Mouse (Mus musculus) induced T-regulatory cell, adult 2 months (primary cell): Measurements from ENCODE around the gene Neurog1.

Experiments used
- DNase-seq: peaks from one replicate; pipeline ENCODE4 v3.0.0-alpha.2; 2012; ENCODE audit warnings: low read depth

The Neurog1 gene

GRCm38 (mm10) chr13:56258196-56259020 lies 6.4 kb upstream of the Neurog1 start:
- no peak for DNase-seq

DNA sequence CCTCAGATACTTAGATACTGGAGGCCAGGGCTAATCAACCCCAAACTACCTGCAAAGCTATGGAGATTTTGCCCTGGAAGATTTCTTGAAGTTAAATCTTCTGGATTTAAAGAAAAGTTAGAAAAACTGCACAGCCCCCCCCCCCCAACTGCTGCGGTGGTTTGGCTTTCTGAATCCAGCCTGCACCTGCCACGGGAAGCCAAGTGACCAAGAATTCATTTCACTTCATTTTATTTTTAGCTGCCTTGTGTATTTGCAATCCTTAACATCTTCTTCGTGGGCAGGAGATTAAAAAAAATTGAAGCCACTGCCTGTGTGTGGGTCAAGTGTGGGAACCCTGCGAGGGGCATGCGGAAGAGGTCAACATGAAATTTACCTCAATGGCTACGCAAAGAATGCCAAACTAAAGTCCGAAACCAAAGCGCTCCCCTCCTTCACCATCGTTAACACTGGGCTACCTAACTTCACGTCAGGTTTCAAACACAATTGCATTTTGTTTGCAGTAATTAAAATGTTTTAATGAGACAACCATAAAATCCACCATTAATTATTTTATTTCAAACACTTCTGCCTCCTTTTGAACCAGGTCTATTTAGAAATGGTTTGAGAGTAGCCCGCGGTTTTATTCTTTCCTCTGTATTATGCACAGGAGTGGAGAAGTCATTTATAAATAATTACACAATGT lies 5.6 kb upstream of the Neurog1 start:
- DNase-seq: no peak

DNA sequence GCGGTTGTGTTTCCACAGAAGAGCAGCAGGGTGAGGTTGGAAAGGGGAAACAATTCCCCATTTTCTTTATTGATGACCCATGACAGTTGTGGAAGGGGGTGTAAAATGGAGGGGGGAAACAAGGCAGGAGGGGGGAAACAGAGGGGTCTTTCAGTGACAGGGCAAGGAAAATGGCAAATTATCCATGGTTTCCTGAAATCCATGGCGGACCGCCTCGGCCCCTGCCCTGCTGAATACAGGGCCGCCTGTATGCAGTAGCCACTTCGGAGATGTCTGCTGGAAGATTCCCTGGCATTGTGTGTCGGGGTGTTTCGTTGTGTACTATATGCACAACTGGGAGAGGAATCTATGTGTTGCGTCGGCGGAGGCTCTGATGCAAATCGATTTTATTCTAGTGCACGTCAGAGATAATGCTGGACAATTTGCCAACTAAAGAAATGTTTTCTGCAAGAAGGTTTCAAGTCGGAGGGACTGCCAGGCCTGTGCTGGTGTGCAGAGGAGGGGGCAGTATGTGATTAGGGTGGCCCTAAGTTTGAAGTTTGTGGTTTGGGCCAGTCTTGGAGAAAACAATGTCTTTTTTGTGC lies 4.8 kb upstream of the Neurog1 start:
- no peak for DNase-seq

- DNase-seq: no peak
Measured at GRCm38 (mm10) chr13:56253379-56253778, 1.4 kb upstream of the Neurog1 start.

- no peak for DNase-seq
Measured at GRCm38 (mm10) chr13:56252783-56253182, 820 bp upstream of the Neurog1 start.

GRCm38 (mm10) chr13:56251176-56251923 lies 613 bp downstream of the Neurog1 start:
- no peak for DNase-seq

DNA sequence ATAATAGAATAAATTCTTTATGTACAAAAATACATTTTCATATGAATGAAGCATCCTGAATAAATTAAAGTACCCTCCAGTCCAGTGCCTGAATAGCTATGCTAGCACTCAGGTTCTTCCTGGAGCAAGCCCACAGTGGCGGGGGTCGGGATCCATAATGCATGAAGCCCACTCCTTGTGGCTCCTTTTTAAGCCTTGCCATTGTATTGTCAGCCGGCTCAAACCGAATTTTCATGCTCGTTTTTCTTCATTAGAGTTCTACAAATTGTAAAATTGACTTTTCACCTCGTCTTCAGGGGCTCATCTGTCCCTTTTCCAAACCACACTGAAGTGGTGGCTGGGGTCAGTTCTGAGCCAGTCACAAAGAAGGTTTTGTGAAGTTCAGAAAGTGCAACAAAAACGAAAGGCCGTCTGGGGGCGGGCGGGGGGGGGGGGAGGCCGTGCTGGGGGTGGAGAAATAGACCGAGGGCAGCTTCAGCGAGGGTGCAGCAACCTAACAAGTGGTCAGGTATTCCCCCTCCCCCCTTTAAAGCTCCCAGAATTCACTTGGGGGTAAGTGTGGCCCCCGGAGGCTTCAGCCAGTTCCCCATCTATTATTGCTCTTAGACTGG lies 1.3 kb downstream of the Neurog1 start:
- DNase-seq: no peak

GRCm38 (mm10) chr13:56249593-56250341 lies 2.2 kb downstream of the Neurog1 start:
- DNase-seq: no peak

- DNase-seq: no peak
Measured at GRCm38 (mm10) chr13:56243104-56243503, 8.9 kb downstream of the Neurog1 start.

DNA sequence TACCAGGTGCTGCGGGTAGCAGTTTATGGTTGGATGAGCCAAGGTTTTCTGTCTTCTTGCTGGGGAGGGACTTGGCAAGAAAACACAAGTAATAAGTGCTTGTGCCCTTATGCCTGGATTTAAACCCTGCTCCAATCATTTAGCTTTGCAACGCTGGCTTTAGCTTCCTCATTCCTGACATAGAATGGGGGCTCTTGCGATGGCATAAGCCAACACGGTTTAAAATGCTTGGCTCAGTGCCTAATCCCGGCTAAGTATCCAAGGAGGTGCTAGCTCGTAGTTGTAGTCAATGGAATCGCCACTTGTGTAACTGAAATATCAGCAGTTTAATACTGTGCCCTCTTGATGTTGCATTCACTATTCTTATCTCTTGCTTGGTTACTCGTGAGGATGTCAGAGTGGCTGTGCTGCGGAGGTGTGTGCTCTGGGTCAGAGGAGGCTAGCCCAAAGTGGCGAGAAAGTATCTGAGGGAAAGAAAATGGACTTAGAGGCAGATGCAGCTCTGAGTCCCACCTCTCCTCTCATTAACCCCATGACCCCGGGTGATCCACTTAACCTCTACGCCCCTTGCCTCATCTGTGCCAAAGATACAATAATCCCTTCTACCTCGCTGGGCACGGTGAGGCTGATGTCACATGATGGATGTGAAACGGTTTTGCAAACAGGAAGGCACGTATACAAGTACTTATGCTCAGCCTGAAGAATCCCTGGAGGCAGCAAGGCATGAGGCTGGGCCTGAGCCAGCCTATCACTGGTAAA lies 11.8 kb downstream of the Neurog1 start:
- DNase-seq: no peak

DNA sequence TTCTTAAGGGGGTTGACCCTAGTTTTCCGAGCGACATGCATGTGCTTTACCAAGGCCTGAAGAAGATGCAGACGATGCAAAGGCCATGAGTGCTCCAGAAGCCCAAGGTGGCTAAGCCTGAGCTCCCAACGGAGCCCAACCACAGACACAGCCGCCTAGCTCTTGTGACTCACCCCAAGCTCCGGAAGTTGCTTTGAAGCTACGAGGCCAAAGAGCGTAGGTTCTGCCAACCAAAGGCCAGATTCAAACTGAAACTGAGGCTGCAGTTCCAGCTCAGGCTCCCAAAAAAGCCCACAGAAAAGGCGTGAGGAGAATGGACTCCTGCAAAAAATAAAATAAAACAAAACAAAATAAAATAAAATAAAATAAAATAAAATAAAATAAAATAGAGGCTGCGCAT lies 14.1 kb downstream of the Neurog1 start:
- DNase-seq: peak; percentile 49

GRCm38 (mm10) chr13:56236194-56236593 lies 15.8 kb downstream of the Neurog1 start:
- DNase-seq: no peak

DNA sequence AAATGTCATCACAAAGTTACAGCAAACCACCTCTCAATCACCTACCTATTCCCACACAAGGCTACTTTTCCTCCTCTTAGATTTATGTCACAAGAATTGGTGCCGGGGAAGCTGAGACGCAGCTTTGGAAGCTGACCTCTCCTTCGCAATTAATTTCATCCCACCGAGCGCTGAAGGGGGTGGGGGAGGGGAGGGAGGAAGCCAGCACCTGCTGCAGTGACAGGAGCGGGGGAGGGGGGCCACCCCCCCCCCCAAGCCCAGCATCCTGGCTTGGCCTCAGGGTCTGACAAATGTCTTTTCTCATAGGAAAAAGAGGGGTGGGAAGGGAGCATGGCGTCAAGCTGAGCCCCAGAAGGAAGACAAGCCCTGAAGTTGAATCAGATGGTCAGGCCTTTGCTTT lies 23.2 kb downstream of the Neurog1 start:
- no peak for DNase-seq

- no peak for DNase-seq
Measured at GRCm38 (mm10) chr13:56226175-56226954, 25.6 kb downstream of the Neurog1 start.

- peak; percentile 29 for DNase-seq
Measured at GRCm38 (mm10) chr13:56223625-56224024, 28.3 kb downstream of the Neurog1 start.

GRCm38 (mm10) chr13:56222849-56223246 lies 29.1 kb downstream of the Neurog1 start:
- DNase-seq: no peak

DNA sequence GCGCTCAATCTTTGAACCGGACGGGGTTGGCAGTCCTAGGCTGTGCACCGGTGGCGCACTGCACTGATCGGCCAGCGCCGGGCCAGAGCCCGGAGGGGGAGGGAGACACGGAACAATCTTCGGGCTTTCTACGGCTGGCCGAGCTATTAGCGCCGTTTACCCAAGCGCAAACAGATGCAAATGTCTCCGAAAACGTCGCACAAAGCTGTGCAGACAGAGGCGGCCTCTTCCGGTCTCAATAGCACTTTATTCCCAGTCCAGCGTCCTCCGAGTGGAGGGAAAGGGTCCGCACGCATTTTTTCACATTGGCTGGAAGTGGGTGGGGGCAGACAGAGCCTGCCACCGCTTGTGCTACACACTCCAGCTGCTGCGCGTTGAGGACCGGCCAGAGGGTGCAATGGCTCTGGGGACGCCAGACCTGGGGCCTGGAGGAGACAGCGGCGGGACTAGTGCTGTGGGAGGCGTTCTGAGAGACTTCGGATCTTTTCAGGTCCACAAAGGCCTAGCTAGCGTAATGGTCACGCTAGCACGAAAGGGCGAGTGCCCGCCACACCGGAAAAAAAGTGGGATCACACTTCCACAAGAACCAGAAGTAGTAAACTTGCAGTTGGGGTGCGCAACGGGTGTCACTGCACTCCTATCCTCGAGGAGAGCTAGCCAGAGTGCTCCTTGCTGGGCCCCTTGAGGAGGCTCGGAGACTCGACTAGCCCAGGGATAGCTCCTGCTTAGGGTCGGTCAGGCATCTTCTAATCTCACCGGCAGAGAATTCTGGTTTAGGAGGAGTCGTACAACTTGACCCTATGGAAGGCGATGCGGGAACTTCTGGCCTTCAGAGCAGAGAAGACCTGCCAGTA lies 29.7 kb downstream of the Neurog1 start:
- no peak for DNase-seq

GRCm38 (mm10) chr13:56221129-56221910 lies 30.6 kb downstream of the Neurog1 start:
- DNase-seq: peak; percentile 21
